28 mouse cellular contexts compared by ENCODE assay signal in the genomic region with DNA sequence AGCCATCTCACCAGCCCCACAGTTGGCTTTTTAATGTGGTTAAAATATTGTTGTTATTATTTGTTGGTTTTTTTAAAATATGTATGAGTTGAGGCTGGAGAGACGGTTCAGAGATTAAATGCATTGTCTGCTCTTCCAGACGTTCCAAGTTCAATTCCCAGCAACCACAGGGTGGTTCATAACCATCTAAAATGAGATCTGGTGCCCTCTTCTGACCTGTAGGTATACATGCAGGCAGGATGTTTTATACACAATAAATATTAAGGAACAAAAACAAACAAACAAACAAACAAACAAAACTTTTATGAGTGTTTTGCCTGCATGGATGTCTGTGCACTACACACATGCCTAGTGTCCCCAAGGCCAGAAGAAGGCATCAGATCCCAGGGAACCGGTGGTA. TPM values are rescaled to one million over a fixed set of nuclear protein-coding genes. Genes with fewer than 3 reads are reported as not detected.
DNase-seq lines count a peak whose midpoint lies in the region; ATAC-seq and TF ChIP-seq lines count a peak whose summit lies in the region.
"Had no signal": no experiment of that assay in that cellular context is flagged by ENCODE, and none has a peak within 500 bp of the region (broad histone marks: within the 10 kb centered on the region; RNA-seq: fewer than 3 reads in every experiment).

No protein-coding gene starts in this region.

- no peak overlapping the region for H3K4me3 ChIP-seq in layer of hippocampus, adult 2 months
- H3K4me3 ChIP-seq in E14TG2a.4 (replicated peaks; ENCODE audit: low read length), result peak overlapping the region; percentile 74
- no peak overlapping the region for H3K4me3 ChIP-seq in liver, embryonic 14.5 days (ENCODE audit: insufficient read depth in 1 of 2, low read depth in 2 of 2, low read length in 2 of 2)
- H3K4me3 ChIP-seq: forebrain, embryonic 12.5 days; hindbrain, embryonic 13.5 days; limb, embryonic 15.5 days had no signal

- H3K27ac ChIP-seq in layer of hippocampus, adult 2 months, result no peak overlapping the region
- H3K27ac ChIP-seq in liver, embryonic 14.5 days, result no peak overlapping the region
- H3K27ac ChIP-seq: forebrain, embryonic 12.5 days; hindbrain, embryonic 13.5 days; limb, embryonic 15.5 days had no signal

- H3K27me3 ChIP-seq in E14TG2a.4 (ENCODE audit: insufficient read depth, low read length), result no peaks in the 10 kb centered on the region
- no peaks in the 10 kb centered on the region for H3K27me3 ChIP-seq in liver, embryonic 14.5 days (ENCODE audit: control insufficient read depth, insufficient read depth, low read length)
- H3K27me3 ChIP-seq: embryonic facial prominence, embryonic 13.5 days; forebrain, embryonic 12.5 days; heart, embryonic 12.5 days; limb, embryonic 15.5 days had no signal

- TF ChIP-seq EP300 in liver, embryonic 14.5 days (IDR thresholded peaks at IDR 0.05; ENCODE audit: low read depth), result no peak

- no peaks in the 10 kb centered on the region for H3K9me3 ChIP-seq in E14TG2a.4 (ENCODE audit: low read length)
- no peaks in the 10 kb centered on the region for H3K9me3 ChIP-seq in liver, embryonic 14.5 days (ENCODE audit: control insufficient read depth, low read length)
- H3K9me3 ChIP-seq: embryonic facial prominence, embryonic 13.5 days; forebrain, embryonic 12.5 days; heart, embryonic 12.5 days; hindbrain, embryonic 13.5 days; limb, embryonic 10.5 days; limb, embryonic 15.5 days had no signal

- 67% methylated on average over 3 of the region's 3 CpGs for WGBS in liver, embryonic 14.5 days (ENCODE audit: insufficient replicate concordance)

- peaks cover 44% of the 10 kb centered on the region for H3K4me1 ChIP-seq in E14TG2a.4 (replicated peaks; ENCODE audit: low read depth, low read length)
- H3K4me1 ChIP-seq in liver, embryonic 14.5 days (replicated peaks; ENCODE audit: control insufficient read depth in 2 of 2, insufficient read depth in 2 of 2, low read length in 1 of 2), result peaks cover 21% of the 10 kb centered on the region in 2 experiments

- H3K4me2 ChIP-seq in liver, embryonic 14.5 days (ENCODE audit: low read depth), result no peak overlapping the region
- H3K4me2 ChIP-seq: hindbrain, embryonic 13.5 days; limb, embryonic 15.5 days had no signal

- no peak for ATAC-seq in liver, embryonic 14.5 days (ENCODE audit: insufficient read depth)
- ATAC-seq: forebrain, postnatal 0 days; midbrain, embryonic 16.5 days had no signal

- TF ChIP-seq CTCF in layer of hippocampus, adult 2 months (conservative IDR thresholded peaks at IDR 0.05), result peak; percentile 27; the same call in 1 of the 2 replicates
- TF ChIP-seq CTCF in E14TG2a.4 (conservative IDR thresholded peaks at IDR 0.05; ENCODE audit: low read length), result peak; percentile 27
- peak; percentile 6; the same call in 1 of the 2 replicates for TF ChIP-seq CTCF in liver, embryonic 14.5 days (IDR thresholded peaks at IDR 0.05; ENCODE audit: low read depth)

- H3K9ac ChIP-seq in liver, embryonic 14.5 days (replicated peaks), result no peak overlapping the region
- H3K9ac ChIP-seq: embryonic facial prominence, embryonic 13.5 days; forebrain, embryonic 12.5 days; forebrain, postnatal 0 days; heart, embryonic 12.5 days; hindbrain, embryonic 13.5 days; limb, embryonic 15.5 days had no signal

- no peak for DNase-seq in layer of hippocampus, adult 2 months (ENCODE audit: low spot score in 2 of 2)
- DNase-seq in layer of hippocampus, adult 11-12 months (ENCODE audit: low spot score), result no peak
- DNase-seq in ES-CJ7 (ENCODE audit: low read depth, low spot score), result peak; percentile 68
- DNase-seq in liver, embryonic 14.5 days (ENCODE audit: low read depth in 3 of 3, low spot score in 3 of 3), result no peak
- no peak for DNase-seq in thymus, postnatal 10 days (ENCODE audit: low spot score in 2 of 2)
- DNase-seq in c-Kit-positive CD71-positive TER-119-positive erythroid progenitor cells, embryonic 14.5 days (ENCODE audit: low spot score), result no peak
- DNase-seq: adrenal gland, postnatal 10 days; B cell, adult 2 months; cerebellum, adult 11 months; cerebellum, postnatal 10 days; forebrain, postnatal 0 days; gastrocnemius, postnatal 14 days; heart, adult 18-20 months; heart, postnatal 4 days; lung, adult 2 months; lung, postnatal 14 days; right cerebral cortex, postnatal 25 days; thymus, postnatal 25 days had no signal

- H3K36me3 ChIP-seq in E14TG2a.4 (ENCODE audit: insufficient read depth, low read length), result no peaks in the 10 kb centered on the region; the same call in 1 of the 2 replicates
- H3K36me3 ChIP-seq in liver, embryonic 14.5 days (replicated peaks; ENCODE audit: control insufficient read depth, insufficient read depth, low read depth), result no peaks in the 10 kb centered on the region
- H3K36me3 ChIP-seq: embryonic facial prominence, embryonic 13.5 days; forebrain, embryonic 12.5 days; heart, embryonic 12.5 days; hindbrain, embryonic 13.5 days; limb, embryonic 10.5 days; limb, embryonic 15.5 days had no signal

RNA-seq across cellular contexts. Expression of a gene that starts 5.4 kb away (rescaled TPM):
- total RNA-seq in layer of hippocampus, adult 2 months (2021), result 1 to 10 TPM; 3.4 to 4.6 TPM
- polyA plus RNA-seq in liver, embryonic 14.5 days (2012; rRNA removed), result 4.1 and 5.0 TPM in 2 replicates
- polyA plus RNA-seq in liver, embryonic 14.5 days (2014; fragmentation: Nextera tagmentation; extraction: Ambion mirVana), result 4.7 and 5.0 TPM in 2 replicates

RNA-seq across cellular contexts. Expression of a gene that starts 11.0 kb away (rescaled TPM):
- total RNA-seq in layer of hippocampus, adult 2 months (2021), result 100 to 1,000 TPM; 713 to 768 TPM
- polyA plus RNA-seq in liver, embryonic 14.5 days (2012; rRNA removed), result 266 and 292 TPM in 2 replicates
- polyA plus RNA-seq in liver, embryonic 14.5 days (2014; fragmentation: Nextera tagmentation; extraction: Ambion mirVana), result 418 and 420 TPM in 2 replicates

RNA-seq across cellular contexts. Expression of a gene that starts 23.5 kb away (rescaled TPM):
- total RNA-seq in layer of hippocampus, adult 2 months (2021), result 1 to 10 TPM; 1.4 to 1.6 TPM
- 0.09 TPM in 1 of 2 replicates, not detected in the other for polyA plus RNA-seq in liver, embryonic 14.5 days (2012; rRNA removed)
- not detected in 2 replicates for polyA plus RNA-seq in liver, embryonic 14.5 days (2014; fragmentation: Nextera tagmentation; extraction: Ambion mirVana)
- total RNA-seq: common myeloid progenitor, adult 5-6 weeks; gastrocnemius, postnatal 14 days had no signal
- polyA plus RNA-seq: heart, postnatal 0 days had no signal

RNA-seq across cellular contexts. Expression of a gene that starts 26.2 kb away (rescaled TPM):
- 100 to 1,000 TPM; 185 to 198 TPM for total RNA-seq in layer of hippocampus, adult 2 months (2021)
- 24.4 and 27.6 TPM in 2 replicates for polyA plus RNA-seq in liver, embryonic 14.5 days (2012; rRNA removed)
- 38.0 and 42.5 TPM in 2 replicates for polyA plus RNA-seq in liver, embryonic 14.5 days (2014; fragmentation: Nextera tagmentation; extraction: Ambion mirVana)

RNA-seq across cellular contexts. Expression of a gene that starts 26.3 kb away (rescaled TPM):
- total RNA-seq in layer of hippocampus, adult 2 months (2021), result 1 to 10 TPM in 1 of 2 experiments, under 1 TPM in 1; 0.47 to 1.3 TPM
- 147 and 165 TPM in 2 replicates for polyA plus RNA-seq in liver, embryonic 14.5 days (2012; rRNA removed)
- 205 and 206 TPM in 2 replicates for polyA plus RNA-seq in liver, embryonic 14.5 days (2014; fragmentation: Nextera tagmentation; extraction: Ambion mirVana)
